Mouse (Mus musculus): ENCODE measurements around the gene Txndc17. TPM values are rescaled to one million over a fixed set of nuclear protein-coding genes. Genes with fewer than 3 reads are reported as not detected.
A peak's percentile ranks its signal among the peaks of the same experiment; 100 is the strongest.

Gene Txndc17
- polyA plus RNA-seq, 1 experiment = 64.0 TPM

DNA sequence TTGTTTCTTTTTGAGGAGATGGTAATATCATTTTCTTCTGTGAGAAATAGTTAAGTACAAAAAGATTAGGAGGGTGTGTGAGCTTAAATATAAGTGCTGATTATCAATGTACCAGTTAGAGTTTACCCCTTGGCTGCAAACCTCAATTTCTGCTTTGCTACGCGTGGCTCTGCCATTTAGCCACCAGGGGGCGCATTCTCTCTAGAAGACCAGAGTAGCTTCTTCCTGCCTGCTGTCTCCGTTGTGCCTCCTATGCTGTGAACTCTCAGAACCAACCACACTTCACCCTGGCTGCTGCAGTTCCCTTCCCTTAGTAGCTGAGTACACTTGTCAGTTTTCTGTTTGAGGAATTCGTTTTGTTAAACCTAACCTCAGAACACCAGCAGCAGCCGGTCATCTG lies 13.9 kb downstream of the Txndc17 start:
- peak in 1 of 2 experiments; percentile 79 for DNase-seq (ENCODE audit: extremely low spot score in 1 of 2, low spot score in 1 of 2)

DNA sequence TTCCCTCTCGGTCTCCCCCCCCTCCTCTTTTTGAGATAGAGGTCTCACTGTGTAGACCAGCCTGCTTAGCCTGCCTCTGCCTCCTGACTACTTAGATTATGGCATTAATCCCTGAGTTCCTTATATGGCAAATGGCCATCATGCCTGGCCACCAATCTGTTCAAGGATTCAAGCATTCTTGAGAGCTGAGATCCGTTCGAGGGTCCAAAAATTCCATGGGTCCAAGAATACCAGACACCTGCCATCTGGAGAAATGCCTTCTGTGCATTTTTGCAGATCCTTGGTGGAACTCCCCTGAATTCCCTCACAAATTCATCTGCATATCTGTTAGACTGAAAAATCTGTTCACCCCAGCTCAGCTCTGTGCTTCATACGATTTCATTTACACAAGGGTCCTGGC lies 16.1 kb downstream of the Txndc17 start:
- DNase-seq (ENCODE audit: extremely low spot score in 1 of 2, low spot score in 1 of 2) = no peak

DNA sequence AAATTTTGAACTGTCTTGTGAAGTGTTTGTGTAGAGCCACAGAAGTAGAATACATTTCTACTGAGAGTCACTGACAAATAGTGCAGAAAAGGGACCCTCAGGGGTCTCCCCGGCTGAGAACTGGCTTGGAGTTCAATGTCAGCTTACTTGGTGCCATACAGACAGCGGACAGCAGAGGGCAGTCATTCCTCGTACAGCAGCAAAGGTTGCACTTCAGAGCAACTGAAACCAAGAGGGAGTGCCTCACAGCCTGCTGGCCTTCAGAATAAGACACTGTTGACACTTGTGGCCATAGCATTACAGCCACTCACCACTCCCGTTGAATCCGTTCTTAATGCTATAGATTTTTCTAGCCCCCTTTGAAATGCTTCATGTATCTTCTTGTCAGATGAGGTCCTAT lies 17.5 kb downstream of the Txndc17 start:
- DNase-seq (ENCODE audit: extremely low spot score in 1 of 2, low spot score in 1 of 2) = peak in 1 of 2 experiments; percentile 91

DNA sequence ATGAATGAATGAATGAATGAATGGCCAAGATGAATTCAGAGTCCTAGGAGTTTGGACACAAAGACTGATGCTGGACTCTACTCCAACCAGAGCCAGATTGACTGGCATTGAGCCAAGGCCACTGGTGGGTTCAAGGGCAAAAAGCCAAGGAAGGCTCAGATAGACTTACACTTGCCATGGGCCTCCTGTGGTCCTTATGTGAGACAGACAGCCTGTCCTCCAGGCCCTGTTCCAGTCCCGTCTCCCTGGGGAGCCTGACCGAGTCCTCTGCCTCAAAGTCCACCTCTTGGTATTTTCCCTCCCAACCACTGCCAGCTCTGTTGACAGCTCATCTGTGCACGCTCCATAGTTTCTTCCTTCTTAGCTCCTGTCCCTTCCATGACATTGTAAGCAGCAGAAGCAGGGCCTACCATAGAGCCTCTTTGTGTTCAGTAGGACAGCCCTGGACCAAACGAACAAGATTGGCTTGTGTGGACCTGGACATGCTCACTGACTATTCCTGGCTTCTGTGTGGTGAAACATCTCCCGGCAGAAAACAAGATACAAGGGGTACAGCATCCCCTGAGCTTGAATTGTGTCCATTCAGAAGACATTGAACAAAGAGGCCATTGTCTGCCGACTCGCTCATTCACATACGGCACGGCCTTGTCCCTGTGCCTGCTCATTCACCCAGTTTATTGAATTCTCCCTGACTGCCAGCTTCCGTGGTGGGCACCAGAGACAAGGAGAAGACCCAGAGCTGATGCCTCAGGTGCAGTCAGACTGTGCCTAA lies 18.9 kb downstream of the Txndc17 start:
- no peak for DNase-seq (ENCODE audit: extremely low spot score in 1 of 2, low spot score in 1 of 2)

DNA sequence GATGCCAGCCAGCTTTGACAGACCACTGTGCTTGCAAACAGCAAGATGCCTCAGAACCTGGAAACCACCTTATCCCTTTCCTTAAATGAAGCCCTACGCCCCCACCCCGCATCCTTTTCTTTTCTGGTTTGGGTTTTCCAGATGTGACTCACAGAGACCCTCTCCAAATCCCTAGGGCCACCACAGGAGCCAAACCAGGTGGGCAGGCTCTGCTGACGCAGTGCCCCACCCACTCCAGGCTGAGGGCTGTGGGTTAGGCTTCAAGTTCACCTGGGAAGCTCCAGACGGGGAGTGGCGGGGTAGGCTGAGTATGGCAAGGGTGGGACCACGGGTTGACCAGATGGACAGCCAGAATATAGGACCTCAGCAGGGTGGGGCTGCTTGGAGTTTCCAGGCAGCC lies 19.6 kb downstream of the Txndc17 start:
- DNase-seq (ENCODE audit: extremely low spot score in 1 of 2, low spot score in 1 of 2) = no peak

DNA sequence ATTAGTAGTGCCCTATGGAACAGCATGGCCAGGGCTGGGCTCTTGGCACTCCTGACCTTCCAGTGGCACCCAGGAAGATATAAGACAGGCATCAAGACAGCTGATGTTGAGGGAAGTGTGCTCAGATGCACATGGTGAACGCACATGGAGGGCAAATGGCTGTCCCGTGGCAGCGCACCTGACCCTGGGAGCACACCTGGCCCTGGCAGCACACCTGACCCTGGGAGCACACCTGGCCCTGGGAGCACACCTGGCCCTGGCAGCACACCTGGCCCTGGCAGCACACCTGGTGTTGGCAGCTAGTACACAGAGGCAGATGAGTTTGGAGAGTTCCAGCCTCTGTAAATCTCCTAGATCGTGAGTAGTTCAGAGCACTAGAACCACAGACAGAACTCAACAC lies 21.2 kb downstream of the Txndc17 start:
- DNase-seq (ENCODE audit: extremely low spot score in 1 of 2, low spot score in 1 of 2) = no peak

DNA sequence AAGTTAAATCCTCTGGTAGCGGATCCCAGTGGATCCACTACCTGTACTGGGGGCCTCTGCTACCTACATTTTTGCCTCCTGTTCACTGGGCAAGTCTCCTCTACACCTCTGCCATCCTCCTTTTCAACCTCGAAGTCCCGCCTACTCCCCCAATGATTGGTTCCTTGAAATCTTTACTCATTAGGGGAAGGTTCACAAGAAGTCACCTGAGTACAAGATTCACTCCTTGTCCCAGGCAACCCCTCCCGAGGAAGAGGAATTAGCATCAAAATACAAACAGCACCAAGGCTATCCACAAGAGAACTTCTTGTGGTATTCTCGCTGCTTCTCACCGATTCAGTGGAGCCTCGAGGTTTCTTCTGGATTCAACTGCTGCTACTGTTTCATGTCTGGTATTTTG lies 24.7 kb downstream of the Txndc17 start:
- DNase-seq (ENCODE audit: extremely low spot score in 1 of 2, low spot score in 1 of 2) = no peak

DNA sequence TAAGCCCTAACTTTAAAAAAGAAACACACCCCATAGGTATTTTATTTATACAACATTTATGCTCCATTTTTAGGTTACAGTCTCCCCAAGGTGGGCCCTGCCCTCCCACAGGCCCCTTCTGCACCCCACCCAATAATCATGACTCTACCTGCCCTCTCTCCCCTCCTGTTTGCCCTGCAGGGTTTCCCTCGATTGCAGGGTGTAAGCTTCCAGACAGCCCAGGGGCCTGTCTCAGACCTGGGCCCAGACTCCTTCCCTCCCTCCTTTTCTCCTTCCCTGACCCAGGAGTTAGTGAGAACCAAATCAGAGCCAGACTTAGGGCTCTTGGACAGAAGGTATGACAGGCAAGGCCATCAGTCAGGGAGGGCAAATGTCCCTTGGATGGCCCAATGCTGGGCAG lies 25.6 kb downstream of the Txndc17 start:
- DNase-seq (ENCODE audit: extremely low spot score in 1 of 2, low spot score in 1 of 2) = no peak

DNA sequence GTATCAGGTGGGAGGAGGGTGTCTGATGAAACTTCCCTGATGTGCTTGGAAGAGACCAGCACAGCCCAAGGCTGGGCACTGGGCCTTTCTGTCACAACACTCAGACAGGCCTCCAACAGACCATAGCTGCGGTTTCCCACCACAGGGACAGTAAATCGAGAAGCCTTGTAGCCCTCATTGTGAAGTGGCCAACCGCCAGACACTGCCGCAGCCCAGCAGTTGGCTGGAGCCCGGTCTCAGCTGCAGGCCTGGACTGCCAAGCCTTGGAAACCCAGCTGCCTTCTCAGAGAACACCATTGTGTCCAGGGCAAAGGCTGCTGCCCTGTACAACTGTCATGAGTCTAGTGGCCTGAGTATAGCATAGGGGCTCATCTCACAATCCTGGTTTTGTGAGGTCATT lies 26.7 kb downstream of the Txndc17 start:
- peak in 1 of 2 experiments; percentile 54 for DNase-seq (ENCODE audit: extremely low spot score in 1 of 2, low spot score in 1 of 2)

DNA sequence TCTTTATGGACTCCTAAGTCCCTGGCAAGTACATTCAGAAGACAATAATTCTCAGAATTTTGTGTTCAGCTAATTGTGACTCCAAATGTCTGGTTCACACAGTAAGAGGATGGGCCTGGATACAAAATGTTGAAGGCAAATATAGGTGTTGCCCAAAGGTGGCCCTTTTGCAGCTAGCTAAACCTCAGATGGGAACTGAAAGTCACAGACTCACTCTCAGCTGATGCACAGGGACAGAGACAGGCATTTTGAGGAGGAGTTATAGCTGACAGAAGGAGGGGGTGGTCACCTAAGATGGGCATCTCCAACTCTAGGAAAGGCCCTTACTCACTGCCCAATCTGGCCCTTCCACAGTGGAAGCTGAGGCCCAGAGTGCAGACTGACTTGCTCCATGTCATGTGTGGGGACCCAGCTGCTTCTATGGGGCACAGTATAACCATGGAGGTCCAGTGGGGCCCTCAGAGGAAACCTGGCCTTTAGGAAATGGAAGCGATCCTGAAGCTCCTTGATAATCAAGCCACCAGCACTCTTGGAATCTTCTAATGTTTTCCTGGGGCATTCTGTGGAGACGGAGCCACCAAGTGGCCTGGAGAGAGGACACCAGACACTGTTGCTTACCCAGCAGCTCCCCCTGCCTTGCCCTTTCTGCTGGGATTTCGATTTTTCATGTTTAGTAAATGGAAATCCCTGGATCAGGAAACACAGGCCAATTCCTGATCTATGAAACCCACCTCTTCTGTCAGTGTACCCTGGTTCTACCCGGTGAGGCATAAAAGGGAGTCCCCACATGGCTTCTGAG lies 32.9 kb downstream of the Txndc17 start:
- DNase-seq (ENCODE audit: extremely low spot score in 1 of 2, low spot score in 1 of 2) = no peak

DNA sequence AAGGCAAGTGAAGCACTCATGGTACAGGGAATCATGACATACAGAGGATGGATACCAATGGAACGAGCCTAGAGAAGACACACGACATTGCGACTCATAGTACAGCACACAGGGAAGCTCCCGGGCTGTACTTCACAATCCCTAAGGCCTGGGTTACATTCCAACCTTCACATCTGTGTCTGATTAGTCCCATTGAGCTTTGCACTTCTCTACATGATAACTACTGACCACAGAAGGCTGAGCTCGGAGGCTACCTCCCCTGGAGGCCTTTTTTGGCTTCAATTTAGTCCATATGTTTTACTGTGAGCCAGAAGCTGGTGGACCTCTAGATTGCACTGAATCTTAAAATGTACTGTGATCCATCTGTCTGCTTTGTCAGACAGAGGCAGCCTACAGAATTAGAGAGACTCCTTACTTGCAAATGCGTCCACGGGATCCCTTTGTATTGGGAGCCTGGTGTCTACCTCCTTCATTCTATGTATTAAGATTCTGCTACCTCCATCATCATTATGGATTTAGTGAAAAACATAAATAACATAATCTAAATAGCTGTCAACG lies 37.9 kb downstream of the Txndc17 start:
- DNase-seq (ENCODE audit: extremely low spot score in 1 of 2, low spot score in 1 of 2) = peak in 1 of 2 experiments; percentile 44

DNA sequence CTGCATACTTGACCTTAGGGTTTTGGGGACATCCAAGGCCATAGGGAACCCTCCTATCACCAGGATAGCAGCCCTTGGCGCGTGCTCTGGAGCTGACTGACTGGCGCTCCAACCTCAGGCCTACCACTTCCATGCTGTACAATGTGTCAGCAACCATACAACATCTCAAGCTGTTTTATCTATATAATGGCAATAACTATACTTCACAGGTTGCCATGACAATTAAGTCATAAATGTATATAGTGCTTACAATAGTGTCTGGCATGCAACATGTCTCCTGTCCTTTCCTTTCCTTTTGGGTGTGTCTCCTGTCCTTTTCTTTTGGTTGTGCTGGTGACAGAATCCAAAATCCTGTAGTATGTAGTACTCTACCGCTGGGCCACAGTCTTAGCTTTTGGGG lies 48.3 kb downstream of the Txndc17 start:
- DNase-seq (ENCODE audit: extremely low spot score in 1 of 2, low spot score in 1 of 2) = no peak

DNA sequence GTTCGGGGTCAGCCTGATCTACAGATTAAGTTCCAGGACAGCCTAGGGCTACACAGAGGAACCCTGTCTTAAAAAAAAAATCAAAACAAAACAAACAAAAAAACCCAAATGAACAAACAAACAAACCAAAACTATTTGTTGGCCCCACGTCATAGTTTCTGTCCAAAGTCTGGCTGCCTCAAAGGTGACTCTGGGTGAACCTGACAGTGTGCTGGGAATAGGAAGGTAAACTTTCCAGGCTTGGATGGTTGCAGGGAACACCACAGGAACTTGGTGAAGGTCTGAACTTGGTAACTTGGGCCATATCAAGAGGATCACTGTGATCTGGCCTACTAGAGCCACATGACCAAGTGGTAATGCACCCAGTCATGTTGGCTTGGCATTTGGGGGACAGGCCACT lies 49.1 kb downstream of the Txndc17 start:
- DNase-seq (ENCODE audit: extremely low spot score in 1 of 2, low spot score in 1 of 2) = no peak

Other genes starting within 250 kb of the Txndc17 start
- gene Aipl1, start 170.0 kb upstream of the Txndc17 start, polyA plus RNA-seq (2012; rRNA removed) = 0.36 and 0.38 TPM in 2 replicates
- gene Pimreg, start 165.5 kb upstream of the Txndc17 start, polyA plus RNA-seq (2012; rRNA removed) = 0.60 and 0.78 TPM in 2 replicates
- gene Pitpnm3, start 71.8 kb upstream of the Txndc17 start, polyA plus RNA-seq (2012; rRNA removed) = 102 and 104 TPM in 2 replicates
- 8.0 and 8.1 TPM in 2 replicates for gene Gm43951, start 707 bp upstream of the Txndc17 start, polyA plus RNA-seq (2012; rRNA removed)
- 33.4 and 34.1 TPM in 2 replicates for gene 4933427D14Rik, start 88 bp upstream of the Txndc17 start, polyA plus RNA-seq (2012; rRNA removed)
- gene Med31, start 8.0 kb downstream of the Txndc17 start, polyA plus RNA-seq (2012; rRNA removed) = 27.1 and 28.9 TPM in 2 replicates
- gene Slc13a5, start 59.7 kb downstream of the Txndc17 start, polyA plus RNA-seq (2012; rRNA removed) = 12.8 and 15.5 TPM in 2 replicates
- 11.4 and 12.2 TPM in 2 replicates for gene Xaf1, start 94.1 kb downstream of the Txndc17 start, polyA plus RNA-seq (2012; rRNA removed)
- 0.06 TPM in 1 of 2 replicates, not detected in the other for gene Fbxo39, start 106.9 kb downstream of the Txndc17 start, polyA plus RNA-seq (2012; rRNA removed)
- 1.9 and 2.1 TPM in 2 replicates for gene Tekt1, start 154.9 kb downstream of the Txndc17 start, polyA plus RNA-seq (2012; rRNA removed)
- gene Smtnl2, start 204.2 kb downstream of the Txndc17 start, polyA plus RNA-seq (2012; rRNA removed) = 2.8 and 3.2 TPM in 2 replicates
- gene Ggt6, start 228.0 kb downstream of the Txndc17 start, polyA plus RNA-seq (2012; rRNA removed) = 0.15 and 0.22 TPM in 2 replicates
- gene Mybbp1a, start 233.8 kb downstream of the Txndc17 start, polyA plus RNA-seq (2012; rRNA removed) = 55.3 and 61.4 TPM in 2 replicates

Data from frontal cortex, adult 2 months (tissue).